Mouse (Mus musculus) lung, adult 2 months (tissue): ENCODE data around the gene Elac2.

Experiments
- CTCF ChIP-seq: fragments of 200-500 bp; IDR thresholded peaks from 2 replicates; pipeline ENCODE4 v1.5.1; 2011; ENCODE audit warnings: mild to moderate bottlenecking, low read length, control low read depth; ENCODE audit not compliant: insufficient read depth
- POLR2A ChIP-seq: fragments of 200-500 bp; IDR thresholded peaks from 2 replicates; pipeline ENCODE4 v1.6.1; 2011; ENCODE audit warnings: low read depth, mild to moderate bottlenecking, control low read depth, low read length, borderline replicate concordance; ENCODE audit errors: extremely low read depth

GRCm38 (mm10) chr11:64968939-64969342 lies 9.9 kb upstream of the Elac2 start:
- TF ChIP-seq POLR2A, result no peak
- no peak for TF ChIP-seq CTCF
